Mouse (Mus musculus) erythroblast, embryonic 14.5 days (primary cell): ENCODE data around the gene Rnf167.

Experiments used
- GATA1 ChIP-seq: IDR thresholded peaks from 2 replicates; pipeline ENCODE4 v1.6.1; 2012; ENCODE audit warnings: low read length, inconsistent platforms, mixed read lengths
- TAL1 ChIP-seq: IDR thresholded peaks from 3 replicates; pipeline ENCODE4 v1.6.1; 2012; ENCODE audit warnings: low read length, inconsistent platforms, mixed read lengths

DNA sequence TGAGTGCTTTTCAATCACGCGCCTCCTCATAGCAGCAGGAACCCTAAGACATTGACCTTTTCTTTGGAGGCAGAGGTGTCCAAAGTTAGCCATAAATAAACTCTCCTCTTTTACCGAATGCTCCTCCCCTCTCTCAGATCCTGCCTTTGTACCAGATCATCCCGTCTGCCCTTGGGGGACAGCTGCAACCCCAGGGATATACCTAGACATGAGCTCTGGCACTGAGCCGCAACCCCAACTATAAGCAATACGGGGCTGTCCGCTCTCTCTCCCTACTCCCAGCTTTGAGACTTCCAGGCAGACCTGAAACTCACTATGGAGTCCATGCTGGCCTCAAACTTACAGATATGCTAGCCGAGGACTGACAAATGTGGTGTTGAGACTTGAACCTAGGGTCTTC, 19.7 kb downstream of the Rnf167 start:
- TF ChIP-seq GATA1 (no peak), TAL1 (no peak)
